Mouse (Mus musculus) liver, embryonic 13.5 days (tissue): Measurements from ENCODE around the gene Utrn. TPM values are rescaled to one million over a fixed set of nuclear protein-coding genes. Genes with fewer than 3 reads are reported as not detected.

Source experiments
- ATAC-seq: fragments of 200-750 bp; cut with Nextera tagmentation; 2 replicates; pipeline ENCODE4 v1.8.0; 2017; ENCODE audit warnings: low read depth, mild to moderate bottlenecking, moderate number of reproducible peaks, moderate library complexity
- DNase-seq: peaks from one replicate; pipeline ENCODE4 v3.0.0; 2022
- H3K27ac ChIP-seq: fragments of 300-500 bp; sonication (generic); 2 replicates; pipeline ENCODE4 v1.5.1; 2015; ENCODE audit warnings: moderate library complexity, mild to moderate bottlenecking, inconsistent platforms
- H3K27me3 ChIP-seq: fragments of 300-500 bp; sonication (generic); 2 replicates; pipeline ENCODE4 v1.6.1; 2015; ENCODE audit warnings: mild to moderate bottlenecking, inconsistent platforms
- H3K36me3 ChIP-seq: fragments of 300-500 bp; sonication (generic); 2 replicates; pipeline ENCODE4 v1.6.1; 2015; ENCODE audit warnings: mild to moderate bottlenecking, inconsistent platforms
- H3K4me1 ChIP-seq: fragments of 300-500 bp; sonication (generic); replicated peaks from 2 replicates; pipeline ENCODE4 v1.6.1; 2015; ENCODE audit warnings: inconsistent platforms
- H3K4me2 ChIP-seq: fragments of 300-500 bp; sonication (generic); 2 replicates; pipeline ENCODE4 v1.6.1; 2015; ENCODE audit warnings: inconsistent platforms, mild to moderate bottlenecking, moderate library complexity
- H3K4me3 ChIP-seq: fragments of 300-500 bp; sonication (generic); replicated peaks from 2 replicates; pipeline ENCODE4 v1.5.1; 2015; ENCODE audit warnings: mild to moderate bottlenecking, inconsistent platforms
- H3K9ac ChIP-seq: fragments of 300-500 bp; sonication (generic); 2 replicates; pipeline ENCODE4 v1.6.1; 2015; ENCODE audit warnings: mild to moderate bottlenecking, inconsistent platforms
- H3K9me3 ChIP-seq: fragments of 300-500 bp; sonication (generic); replicated peaks from 2 replicates; pipeline ENCODE4 v1.6.1; 2016; ENCODE audit warnings: inconsistent platforms
- WGBS: fragments of 180-500 bp; shearing (Covaris S2); methylation state at CpG from one replicate; pipeline ENCODE4 v1.1.7; 2015; ENCODE audit not compliant: insufficient replicate concordance; 5-methylcytosine and 5-hydroxymethylcytosine counted together
- polyA plus RNA-seq: library from polyadenylated mRNA; unstranded; fragments of >200 nt; fragmentation: Nextera tagmentation; extraction: Ambion mirVana; gene quantifications from 2 replicates; pipeline ENCODE4 v1.2.1, GENCODE M21; 2015

The Utrn gene
- polyA plus RNA-seq, 1 experiment from 2014 or later: 9.2 TPM

GRCm38 (mm10) chr10:12518162-12518561 is 351.0 kb downstream of the Utrn start:
- ATAC-seq (peak; percentile 47), DNase-seq (no peak)
- H3K4me1 ChIP-seq: 0 out of 2 replicates have a peak, but pooled peaks cover 4% of the 10 kb centered on the region
- H3K4me2 ChIP-seq: no peak overlapping the region
- no peak overlapping the region for H3K9ac ChIP-seq
- H3K27me3 ChIP-seq: no peaks in the 10 kb centered on the region
- H3K27ac ChIP-seq: no peak overlapping the region
- H3K36me3 ChIP-seq: no peaks in the 10 kb centered on the region
- H3K9me3 ChIP-seq: no peaks in the 10 kb centered on the region
- 28% methylated on average over 3 of the region's 3 CpGs for WGBS
- H3K4me3 ChIP-seq: no peak overlapping the region

- no peaks in the 10 kb centered on the region for H3K4me1 ChIP-seq
- H3K27ac ChIP-seq: no peak overlapping the region
- no peak for ATAC-seq
- H3K36me3 ChIP-seq: no peaks in the 10 kb centered on the region
- no peak overlapping the region for H3K4me3 ChIP-seq
- H3K27me3 ChIP-seq: no peaks in the 10 kb centered on the region
- no peak overlapping the region for H3K4me2 ChIP-seq
- WGBS: 58% methylated on average over 7 of the region's 7 CpGs
- no peaks in the 10 kb centered on the region for H3K9me3 ChIP-seq
- H3K9ac ChIP-seq: no peak overlapping the region
- DNase-seq: no peak
Measured at GRCm38 (mm10) chr10:12505568-12505967, 363.6 kb downstream of the Utrn start.

GRCm38 (mm10) chr10:12500489-12500888 is 368.7 kb downstream of the Utrn start:
- no peak for DNase-seq
- Histone ChIP-seq H3K9me3 (no peaks in the 10 kb centered on the region), H3K4me2 (no peak overlapping the region), H3K36me3 (no peaks in the 10 kb centered on the region), H3K27me3 (no peaks in the 10 kb centered on the region), H3K4me3 (no peak overlapping the region), H3K9ac (no peak overlapping the region), H3K27ac (no peak overlapping the region), H3K4me1 (no peaks in the 10 kb centered on the region)
- ATAC-seq: no peak
- 56% methylated on average over 5 of the region's 5 CpGs for WGBS

GRCm38 (mm10) chr10:12497555-12497954 is 371.6 kb downstream of the Utrn start:
- ATAC-seq (no peak), DNase-seq (no peak)
- H3K36me3 ChIP-seq: no peaks in the 10 kb centered on the region
- no peak overlapping the region for H3K27ac ChIP-seq
- no peak overlapping the region for H3K4me3 ChIP-seq
- no peak overlapping the region for H3K9ac ChIP-seq
- H3K9me3 ChIP-seq: no peaks in the 10 kb centered on the region
- H3K4me2 ChIP-seq: no peak overlapping the region
- H3K27me3 ChIP-seq: no peaks in the 10 kb centered on the region
- H3K4me1 ChIP-seq: no peaks in the 10 kb centered on the region
- 52% methylated on average over 8 of the region's 8 CpGs for WGBS

- no peaks in the 10 kb centered on the region for H3K36me3 ChIP-seq
- WGBS: 47% methylated on average over 4 of the region's 4 CpGs
- no peak for DNase-seq
- no peak overlapping the region for H3K4me2 ChIP-seq
- H3K27me3 ChIP-seq: no peaks in the 10 kb centered on the region
- no peak overlapping the region for H3K27ac ChIP-seq
- H3K4me1 ChIP-seq: no peaks in the 10 kb centered on the region
- ATAC-seq: no peak
- no peaks in the 10 kb centered on the region for H3K9me3 ChIP-seq
- no peak overlapping the region for H3K4me3 ChIP-seq
- no peak overlapping the region for H3K9ac ChIP-seq
Measured at GRCm38 (mm10) chr10:12489551-12490177, 379.5 kb downstream of the Utrn start.

- Histone ChIP-seq H3K4me2 (no peak overlapping the region), H3K27me3 (no peaks in the 10 kb centered on the region), H3K4me3 (no peak overlapping the region), H3K27ac (no peak overlapping the region), H3K9me3 (no peaks in the 10 kb centered on the region), H3K9ac (no peak overlapping the region), H3K4me1 (no peaks in the 10 kb centered on the region), H3K36me3 (no peaks in the 10 kb centered on the region)
- ATAC-seq (no peak), DNase-seq (no peak)
- WGBS: 61% methylated on average over 3 of the region's 3 CpGs
Measured at GRCm38 (mm10) chr10:12488518-12488917, 380.6 kb downstream of the Utrn start.

- H3K4me2 ChIP-seq: no peak overlapping the region
- no peak overlapping the region for H3K4me3 ChIP-seq
- H3K4me1 ChIP-seq: no peaks in the 10 kb centered on the region
- no peaks in the 10 kb centered on the region for H3K9me3 ChIP-seq
- H3K9ac ChIP-seq: no peak overlapping the region
- H3K27me3 ChIP-seq: no peaks in the 10 kb centered on the region
- WGBS: 72% methylated on average over 5 of the region's 5 CpGs
- H3K27ac ChIP-seq: no peak overlapping the region
- H3K36me3 ChIP-seq: no peaks in the 10 kb centered on the region
- DNase-seq: no peak
- ATAC-seq: no peak
Measured at GRCm38 (mm10) chr10:12488117-12488516, 381.0 kb downstream of the Utrn start.

- Histone ChIP-seq H3K9me3 (no peaks in the 10 kb centered on the region), H3K9ac (no peak overlapping the region), H3K4me1 (no peaks in the 10 kb centered on the region), H3K36me3 (peaks cover 2% of the 10 kb centered on the region; the same call in 1 of the 2 replicates), H3K27ac (no peak overlapping the region), H3K4me2 (no peak overlapping the region), H3K4me3 (no peak overlapping the region), H3K27me3 (no peaks in the 10 kb centered on the region)
- DNase-seq (no peak), ATAC-seq (no peak)
- WGBS: 63% methylated on average over 1 of the region's 1 CpGs
Measured at GRCm38 (mm10) chr10:12483494-12483893, 385.7 kb downstream of the Utrn start.

- 77% methylated on average over 3 of the region's 3 CpGs for WGBS
- ATAC-seq: no peak
- peaks cover 2% of the 10 kb centered on the region; the same call in 1 of the 2 replicates for H3K36me3 ChIP-seq
Measured at GRCm38 (mm10) chr10:12482975-12483374, 386.2 kb downstream of the Utrn start.

GRCm38 (mm10) chr10:12474850-12475621 is 394.1 kb downstream of the Utrn start:
- Histone ChIP-seq H3K4me1 (no peaks in the 10 kb centered on the region), H3K4me3 (no peak overlapping the region), H3K9ac (no peak overlapping the region), H3K9me3 (no peaks in the 10 kb centered on the region), H3K36me3 (no peaks in the 10 kb centered on the region), H3K4me2 (no peak overlapping the region), H3K27me3 (no peaks in the 10 kb centered on the region), H3K27ac (no peak overlapping the region)
- 79% methylated on average over 14 of the region's 14 CpGs for WGBS
- ATAC-seq (no peak), DNase-seq (no peak)

More at GRCm38 (mm10) chr10:12482975-12483374, 386.2 kb downstream of the Utrn start:
- H3K9ac ChIP-seq: no peak overlapping the region
- H3K4me1 ChIP-seq: no peaks in the 10 kb centered on the region
- no peaks in the 10 kb centered on the region for H3K27me3 ChIP-seq
- no peak for DNase-seq
- H3K9me3 ChIP-seq: no peaks in the 10 kb centered on the region
- no peak overlapping the region for H3K4me2 ChIP-seq
- no peak overlapping the region for H3K27ac ChIP-seq
- H3K4me3 ChIP-seq: no peak overlapping the region

- Histone ChIP-seq H3K36me3 (no peaks in the 10 kb centered on the region), H3K27me3 (no peaks in the 10 kb centered on the region), H3K27ac (no peak overlapping the region), H3K4me1 (no peaks in the 10 kb centered on the region), H3K9ac (no peak overlapping the region), H3K4me2 (no peak overlapping the region), H3K4me3 (no peak overlapping the region), H3K9me3 (no peaks in the 10 kb centered on the region)
- 34% methylated on average over 5 of the region's 5 CpGs for WGBS
- ATAC-seq (no peak), DNase-seq (no peak)
Measured at GRCm38 (mm10) chr10:12469391-12470057, 399.6 kb downstream of the Utrn start.
